Mouse (Mus musculus) lung, postnatal 36 days (tissue): ENCODE data around the gene Aup1.
A peak's percentile ranks its signal among the peaks of the same experiment; 100 is the strongest.

Experiments used
- DNase-seq: peaks from one replicate; pipeline ENCODE4 v3.0.0; 2022; ENCODE audit warnings: mixed read lengths

The Aup1 gene

DNA sequence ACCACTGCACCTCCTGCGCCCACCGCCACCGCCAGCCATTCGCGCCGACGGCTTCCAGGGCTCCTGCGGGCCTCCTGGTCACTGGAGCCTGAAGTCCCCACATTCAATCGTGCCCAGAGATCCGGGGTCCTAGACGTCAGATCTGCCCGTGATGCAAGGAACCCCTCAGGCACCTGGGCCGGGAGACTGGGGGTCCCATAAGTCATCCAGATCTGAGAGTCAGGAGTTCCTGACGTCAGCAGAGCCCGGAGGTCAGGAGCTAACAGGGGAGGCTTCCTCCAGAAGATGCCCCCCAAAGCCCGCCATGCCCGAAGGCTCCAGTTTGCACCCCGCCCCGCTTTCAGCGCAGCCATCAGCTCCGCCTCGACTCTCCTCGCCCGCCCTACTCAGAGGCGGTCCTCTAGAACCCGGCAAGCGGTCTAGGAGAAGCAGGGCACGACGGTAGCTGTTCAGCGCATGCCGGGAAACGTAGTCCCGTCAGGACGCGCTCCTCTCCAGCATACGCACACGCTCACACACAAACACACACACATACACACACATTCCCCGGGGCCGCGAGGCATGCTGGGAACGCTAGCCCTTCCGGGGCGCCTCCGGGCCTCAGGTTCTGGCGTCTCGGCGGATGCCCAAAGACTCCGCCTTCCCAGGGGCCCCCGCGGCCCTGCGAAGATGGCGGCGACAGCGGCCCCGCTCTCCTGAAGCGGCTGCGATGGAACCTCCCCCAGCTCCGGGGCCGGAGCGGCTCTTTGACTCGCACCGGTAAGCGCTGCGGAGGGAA, at the start of gene Aup1:
Gene Aup1 (plus strand): TSS at position 448 of the 778 bp plus-strand sequence.
- DNase-seq, result peak; percentile 98

DNA sequence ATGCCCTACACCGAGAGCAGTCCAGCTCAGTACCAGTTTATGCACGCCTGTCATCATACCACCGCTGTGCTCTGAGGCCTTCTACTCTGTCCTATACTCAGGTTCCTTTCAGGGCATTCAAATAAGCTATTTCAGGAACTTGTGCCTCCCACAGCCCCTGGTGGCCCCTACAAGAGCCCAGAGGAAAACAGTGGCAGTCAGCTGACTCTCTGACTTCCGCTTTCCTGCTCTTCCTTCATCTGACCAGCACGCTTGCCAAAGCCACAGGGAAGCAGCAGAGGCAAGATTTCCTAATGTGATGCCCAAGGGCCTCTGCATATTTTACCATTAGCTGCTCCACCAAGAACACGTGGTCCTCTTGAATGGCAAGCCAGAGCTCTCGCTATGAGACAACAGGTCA, 49.4 kb upstream of the Aup1 start:
- DNase-seq, result peak; percentile 81

DNA sequence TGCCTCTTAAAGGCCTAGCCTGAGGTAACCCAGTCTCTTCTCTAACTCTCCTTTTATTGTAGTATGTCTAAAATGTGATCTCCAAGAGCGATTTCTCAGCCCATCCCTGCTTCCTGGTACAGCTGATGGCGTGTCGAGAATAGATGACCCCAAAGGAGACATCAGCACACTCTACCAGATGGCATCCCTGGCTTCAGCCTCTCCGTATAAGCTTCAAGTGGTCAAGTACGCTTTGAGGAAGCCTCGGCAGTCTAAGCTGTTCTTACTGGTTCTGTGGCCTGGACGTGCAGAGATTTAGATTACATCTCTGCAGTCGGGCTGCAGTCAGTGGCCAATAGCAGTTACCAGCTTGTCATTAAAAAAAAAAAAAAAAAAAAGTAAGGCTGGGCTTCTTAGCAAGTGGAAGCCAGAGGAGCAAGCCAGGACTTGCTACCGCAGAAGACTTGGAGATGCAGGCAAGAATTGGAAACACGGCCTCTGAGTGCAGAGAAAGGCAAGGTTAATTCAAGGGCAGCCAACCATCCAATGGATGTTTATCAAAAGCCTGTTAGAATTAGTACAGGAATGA, 48.8 kb upstream of the Aup1 start:
- no peak for DNase-seq

DNA sequence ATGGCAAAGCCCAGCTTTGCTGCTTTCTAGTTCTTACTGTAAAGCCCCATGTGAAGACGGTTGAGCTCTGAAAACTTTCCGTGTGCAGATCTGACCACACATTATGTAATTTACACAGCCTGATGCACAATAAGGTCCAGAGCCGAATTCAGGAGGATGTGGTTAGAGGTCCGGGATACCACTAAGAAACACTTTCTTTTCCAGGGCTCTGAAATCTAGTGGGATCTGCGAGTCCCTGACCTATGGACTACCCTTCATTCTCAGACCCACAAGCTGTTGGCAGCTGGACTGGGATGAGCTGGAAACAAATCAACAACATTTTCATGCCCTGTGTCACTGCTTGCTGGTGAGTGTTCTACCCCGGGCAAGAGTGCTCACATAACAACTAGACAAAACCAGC, 48.2 kb upstream of the Aup1 start:
- DNase-seq, result no peak

DNA sequence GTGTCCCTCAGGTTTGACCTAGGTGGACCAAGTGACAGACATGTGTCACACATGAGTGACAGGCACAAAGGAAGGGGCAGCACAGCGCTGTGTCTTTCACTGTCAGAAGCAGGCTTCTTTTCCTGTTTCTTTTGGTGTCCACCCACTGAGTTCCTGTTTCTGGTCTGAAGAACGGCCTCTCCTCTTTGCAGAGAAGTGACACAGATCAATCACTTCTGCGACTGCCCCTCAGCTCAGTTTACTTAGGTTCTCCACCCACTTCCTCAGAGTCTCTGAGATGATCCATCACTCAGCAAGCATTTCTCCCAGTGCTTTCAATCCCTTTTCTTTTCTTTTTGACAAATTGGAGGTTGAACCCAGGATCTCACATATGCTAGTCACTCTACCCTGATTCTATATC, 45.7 kb upstream of the Aup1 start:
- peak; percentile 77 for DNase-seq

DNA sequence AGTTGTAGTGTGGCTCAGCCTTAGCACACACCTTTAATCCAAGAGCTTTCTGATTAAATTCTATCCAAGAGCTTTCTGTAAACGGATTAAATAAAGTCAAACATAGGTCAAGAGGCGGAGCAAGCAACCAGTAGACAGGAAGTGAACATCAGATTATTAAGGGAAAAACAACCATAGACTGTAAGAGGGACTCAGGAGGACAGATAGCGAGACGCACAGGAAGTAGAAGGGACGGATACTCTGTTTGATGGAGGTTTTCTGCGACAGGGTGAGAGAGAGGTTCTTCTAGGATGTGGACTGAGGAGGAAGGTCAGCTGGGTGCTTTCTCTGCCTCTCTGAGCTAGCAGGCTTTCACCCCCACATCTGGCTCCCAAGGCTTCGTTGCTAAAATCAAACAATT, 44.3 kb upstream of the Aup1 start:
- DNase-seq, result no peak

DNA sequence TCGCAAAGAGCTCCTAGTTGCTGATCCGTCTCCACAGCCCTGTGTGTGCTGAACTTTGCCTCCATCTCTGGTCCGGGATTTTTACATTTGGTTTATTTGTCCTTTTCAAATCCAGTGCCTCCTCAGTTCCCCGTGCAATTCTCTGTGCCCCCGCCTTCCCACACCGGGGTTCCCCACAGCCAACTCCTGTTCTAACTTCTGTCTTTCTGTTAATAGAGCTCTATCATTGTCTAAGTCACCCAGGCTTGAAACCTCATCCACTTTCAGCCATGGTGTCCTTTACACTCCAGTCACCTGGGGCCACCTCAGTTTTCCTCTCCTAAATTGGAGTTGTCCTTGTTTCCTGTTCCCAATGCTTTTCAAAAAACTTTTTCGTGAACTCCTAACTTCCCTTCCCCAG, 43.1 kb upstream of the Aup1 start:
- no peak for DNase-seq

DNA sequence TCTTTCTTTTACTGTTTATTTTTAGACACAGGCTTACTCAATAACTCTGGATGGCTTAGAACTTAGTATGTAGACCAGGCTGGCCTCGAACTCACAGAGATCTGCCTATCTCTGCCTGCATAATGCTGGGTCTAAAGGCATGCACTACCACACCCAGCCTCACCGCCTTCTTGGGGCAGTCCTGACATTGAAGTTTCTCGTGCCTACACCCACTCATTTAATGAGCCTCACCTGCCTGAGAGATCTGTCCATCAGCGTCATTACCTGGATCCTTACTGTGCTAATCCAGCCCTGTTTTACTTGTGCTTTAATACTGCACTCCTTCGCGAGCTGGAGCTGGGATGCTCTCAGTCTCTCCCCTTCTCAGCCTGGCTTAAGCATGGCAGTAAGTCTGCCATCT, 42.6 kb upstream of the Aup1 start:
- no peak for DNase-seq

DNA sequence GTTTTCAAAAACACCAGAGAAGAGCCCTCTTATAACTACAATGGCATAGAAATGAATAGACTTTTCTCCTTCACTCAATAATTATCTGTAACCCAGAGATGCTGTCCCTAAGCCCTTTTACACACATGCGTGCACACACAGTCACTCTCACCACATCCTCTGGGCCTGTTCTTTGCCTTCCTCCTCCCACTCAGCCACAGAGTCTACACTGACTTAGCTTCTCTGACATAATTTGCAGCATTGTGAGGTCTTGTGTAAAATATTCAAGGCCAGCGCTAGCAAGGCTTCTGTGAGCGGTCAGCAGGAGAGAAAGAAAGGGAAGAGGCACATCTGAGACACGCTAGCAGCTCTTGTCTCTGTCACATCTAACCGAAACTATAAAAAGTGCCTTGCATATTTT, 40.9 kb upstream of the Aup1 start:
- DNase-seq, result no peak

DNA sequence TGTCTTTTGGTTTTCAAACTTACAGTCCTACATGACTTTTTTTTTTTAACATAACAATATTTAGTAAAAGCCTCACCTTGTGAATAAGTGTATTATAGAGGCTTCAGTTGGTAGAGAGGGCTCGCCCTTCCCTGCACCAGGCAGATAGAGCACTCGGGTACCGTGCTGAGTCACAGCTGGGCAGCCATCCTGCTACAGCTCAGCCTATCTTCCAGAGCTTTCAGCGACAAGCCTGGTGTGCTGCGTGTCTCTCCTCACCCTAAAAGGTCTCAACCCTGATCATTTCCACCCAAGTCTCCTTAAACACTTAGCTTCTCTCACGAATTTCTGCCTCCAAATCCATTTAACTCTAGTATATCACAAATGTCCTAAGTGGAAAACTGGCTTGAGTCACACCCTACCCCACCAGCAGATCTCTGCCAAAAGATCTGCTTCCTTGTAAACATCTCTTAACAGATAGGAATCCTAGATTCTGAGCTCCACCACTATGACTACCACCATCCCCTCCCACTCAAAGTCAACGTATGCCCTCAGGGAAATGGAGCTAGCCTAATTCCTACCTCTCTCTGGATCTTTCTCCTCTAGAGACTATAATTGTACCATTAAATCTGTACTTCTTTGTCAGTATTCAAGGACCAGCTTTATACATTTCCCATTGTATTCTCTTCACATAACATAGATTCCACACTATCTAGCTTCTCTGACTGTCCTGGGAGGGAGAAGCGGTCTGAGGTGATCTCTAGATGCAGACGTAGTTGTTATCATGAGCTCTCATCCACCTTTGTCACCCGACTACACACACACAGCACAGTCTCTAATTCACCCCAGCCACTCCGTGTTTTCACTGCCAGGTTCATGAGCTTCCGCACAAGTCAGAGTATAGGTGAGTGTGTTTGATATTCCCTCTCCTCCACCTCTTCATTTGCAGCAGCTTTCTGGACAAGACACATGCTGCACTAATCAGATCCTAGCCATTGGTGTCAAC, 39.5 kb upstream of the Aup1 start:
- DNase-seq, result no peak

DNA sequence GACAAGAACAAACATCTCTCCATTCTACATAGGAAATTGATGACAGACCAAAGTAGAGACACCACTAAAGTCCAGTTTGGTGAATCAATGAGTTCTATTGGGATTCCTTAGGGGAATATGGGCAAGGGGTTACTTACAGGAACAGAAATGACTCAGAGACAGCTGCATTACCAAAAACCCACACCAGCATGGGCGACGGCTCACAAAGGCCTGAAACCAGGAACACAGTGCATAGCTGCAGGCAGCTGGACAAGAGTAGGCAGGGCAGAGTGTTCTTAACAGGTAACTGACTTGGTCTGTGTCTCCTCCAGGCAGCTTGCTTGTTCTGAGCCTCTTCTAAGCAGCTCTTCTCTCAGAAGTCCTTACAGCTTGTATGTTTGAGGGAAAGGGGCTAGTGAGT, 38.6 kb upstream of the Aup1 start:
- DNase-seq, result no peak

DNA sequence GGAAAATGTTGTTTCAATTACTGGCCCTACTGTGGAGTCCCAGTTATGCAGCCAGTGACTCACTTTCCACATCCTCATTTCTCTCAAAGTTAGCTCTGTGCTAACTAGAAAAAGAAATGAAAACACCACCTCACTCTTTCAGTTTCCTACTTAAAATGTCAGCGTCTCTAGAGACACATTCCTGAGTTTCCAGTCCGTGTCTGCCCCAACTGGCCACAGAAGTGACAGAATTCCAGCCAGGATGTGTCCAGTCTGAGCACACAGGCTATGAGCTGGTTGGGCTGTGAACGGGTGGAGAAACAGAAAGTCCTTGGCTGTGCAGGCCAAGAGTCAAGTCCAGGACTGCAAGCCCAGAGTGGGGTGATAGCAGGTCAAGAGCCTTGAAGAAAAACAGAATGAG, 37.1 kb upstream of the Aup1 start:
- peak; percentile 55 for DNase-seq

DNA sequence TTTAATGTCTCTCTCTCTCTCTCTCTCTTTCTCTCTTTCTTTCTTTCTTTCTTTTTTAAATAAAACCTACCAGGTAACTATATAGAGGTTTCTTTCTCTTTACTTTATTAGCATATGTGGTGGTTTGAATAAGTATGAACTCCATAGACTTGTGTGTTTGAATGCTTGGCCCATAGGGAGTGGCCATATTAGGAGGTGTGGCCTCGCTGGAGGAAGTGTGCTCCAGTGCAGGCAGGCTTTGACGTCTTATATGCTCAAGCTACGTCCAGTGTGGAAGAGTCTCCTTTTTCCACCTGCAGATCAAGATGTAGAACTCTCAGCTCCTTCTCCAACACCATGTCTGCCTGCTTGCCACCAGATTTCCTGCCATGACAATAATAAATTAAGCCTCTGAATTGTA, 35.3 kb upstream of the Aup1 start:
- DNase-seq, result no peak

DNA sequence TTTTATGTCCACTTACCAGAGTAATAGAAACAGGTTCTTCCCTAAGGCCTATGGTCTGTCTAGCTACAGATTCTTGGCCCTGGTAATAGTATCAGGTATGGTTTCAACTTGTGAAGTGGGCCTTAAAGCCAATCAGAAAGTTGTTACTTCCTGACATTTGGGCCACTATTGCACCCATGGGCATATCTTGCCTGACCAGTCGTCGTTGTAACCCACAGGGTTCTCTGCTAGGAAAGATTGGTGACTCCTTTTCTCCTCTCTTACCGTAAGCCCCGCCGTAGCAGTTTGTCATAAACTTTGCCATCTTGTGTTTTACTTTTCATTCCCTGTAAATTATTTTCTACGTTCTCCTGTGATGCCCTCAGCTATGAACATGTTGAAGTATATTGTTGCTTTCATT, 34.2 kb upstream of the Aup1 start:
- no peak for DNase-seq

DNA sequence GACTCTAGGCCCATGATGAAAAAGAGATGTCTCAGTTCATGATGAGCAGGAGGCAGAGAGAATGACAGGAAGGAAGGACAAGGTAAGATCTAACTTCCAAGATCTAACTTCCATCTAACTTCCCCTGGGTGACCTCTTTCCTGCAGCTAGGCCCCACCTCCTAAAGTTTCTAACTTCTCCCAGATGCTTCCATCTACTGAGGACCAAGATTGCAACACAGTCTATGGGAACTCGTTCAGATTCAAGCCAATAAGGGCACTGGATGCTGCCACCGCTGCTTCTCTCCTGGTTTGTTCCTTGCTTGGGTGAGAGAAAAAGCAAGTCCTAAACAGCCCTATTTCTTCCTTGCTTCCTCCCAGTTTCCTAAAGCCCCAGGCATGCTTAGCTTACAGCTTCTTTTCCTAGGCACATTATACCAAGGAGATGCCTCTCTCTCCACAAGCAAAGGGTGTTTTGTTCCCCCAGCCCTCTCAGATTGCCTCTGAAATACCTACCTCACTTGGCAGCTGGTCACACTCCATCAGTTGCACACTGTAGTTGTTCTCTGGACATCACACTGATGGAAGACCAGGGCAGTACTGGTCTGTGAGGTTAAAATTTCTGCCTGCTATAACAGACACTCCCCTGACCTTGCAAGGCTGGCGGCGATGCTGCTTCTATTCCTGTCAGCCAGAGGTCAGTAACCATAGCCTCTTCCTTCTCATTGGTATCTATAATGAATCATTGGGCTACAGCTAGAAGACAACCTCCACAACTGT, 33.3 kb upstream of the Aup1 start:
- no peak for DNase-seq

DNA sequence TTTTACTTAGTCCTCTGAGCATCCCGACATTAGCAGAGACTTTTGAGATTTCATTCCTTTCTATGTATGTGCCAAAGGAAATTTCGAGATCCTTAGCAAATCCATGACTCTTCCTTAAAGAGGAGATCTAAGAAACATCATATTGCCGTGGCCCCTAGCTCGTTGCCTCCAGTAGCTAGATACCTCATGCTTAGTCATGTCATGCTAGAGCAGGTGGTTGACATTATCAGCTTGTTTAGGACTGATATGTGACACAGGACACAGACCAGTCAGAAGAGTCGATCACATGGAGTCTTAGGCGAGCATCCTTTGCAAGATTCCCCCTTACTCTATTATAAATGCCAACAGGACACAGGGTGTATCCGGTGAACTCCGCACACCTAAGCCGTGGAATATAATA, 31.3 kb upstream of the Aup1 start:
- DNase-seq, result no peak

DNA sequence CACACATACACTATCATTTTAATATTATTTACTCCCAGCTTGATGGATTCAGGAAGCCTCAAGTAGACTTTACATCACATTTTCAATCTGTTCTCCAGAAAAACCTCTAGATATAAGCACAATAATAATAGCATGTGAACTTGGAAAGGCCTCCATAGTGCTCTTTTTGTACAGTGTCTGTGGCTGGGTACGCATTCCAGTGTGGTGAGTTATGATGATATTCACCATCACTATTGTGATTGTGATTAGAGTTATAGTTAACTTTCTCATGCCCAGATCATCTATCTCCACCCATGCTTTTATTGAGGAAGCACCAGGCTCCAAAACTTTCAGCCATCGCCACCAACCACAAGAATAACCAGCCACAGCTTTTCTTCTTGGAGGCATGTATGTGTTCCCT, 30.5 kb upstream of the Aup1 start:
- no peak for DNase-seq

DNA sequence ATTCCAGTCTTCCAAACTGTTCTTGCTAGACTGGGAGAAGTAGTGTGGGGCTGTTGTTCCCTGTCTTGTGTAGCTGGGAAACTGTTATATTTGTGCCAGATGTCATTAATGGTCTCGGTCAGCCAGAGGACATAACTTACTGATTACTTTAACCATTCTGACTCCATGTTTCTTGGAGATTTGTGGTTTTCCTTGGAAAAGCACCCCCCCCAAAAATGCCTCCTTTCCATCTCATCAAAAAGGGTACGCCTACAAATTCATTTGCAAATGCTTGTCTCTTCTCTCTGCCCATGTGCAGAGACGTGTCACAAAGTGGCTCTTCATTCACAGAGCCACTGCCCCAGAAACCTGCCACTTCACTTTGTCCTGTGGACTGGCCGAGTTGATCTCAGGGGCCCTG, 29.9 kb upstream of the Aup1 start:
- no peak for DNase-seq

DNA sequence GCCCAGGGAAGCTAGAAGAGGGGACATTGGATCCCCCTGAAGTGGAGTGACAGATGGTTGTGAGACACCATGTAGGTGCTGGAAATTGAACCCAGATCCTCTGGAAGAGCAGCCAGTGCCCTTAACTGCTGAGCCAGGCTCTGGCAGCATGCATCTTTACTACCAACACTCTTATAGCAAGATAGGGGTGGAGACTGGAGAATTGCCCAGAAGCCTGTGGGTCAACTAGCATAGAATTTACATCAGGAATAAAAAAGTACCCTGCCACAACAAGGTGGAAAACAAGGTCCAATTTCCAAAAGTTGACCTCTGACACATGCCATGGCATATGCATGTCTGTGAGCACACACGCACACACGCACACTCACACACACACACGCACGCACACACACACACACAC, 29.1 kb upstream of the Aup1 start:
- no peak for DNase-seq

DNA sequence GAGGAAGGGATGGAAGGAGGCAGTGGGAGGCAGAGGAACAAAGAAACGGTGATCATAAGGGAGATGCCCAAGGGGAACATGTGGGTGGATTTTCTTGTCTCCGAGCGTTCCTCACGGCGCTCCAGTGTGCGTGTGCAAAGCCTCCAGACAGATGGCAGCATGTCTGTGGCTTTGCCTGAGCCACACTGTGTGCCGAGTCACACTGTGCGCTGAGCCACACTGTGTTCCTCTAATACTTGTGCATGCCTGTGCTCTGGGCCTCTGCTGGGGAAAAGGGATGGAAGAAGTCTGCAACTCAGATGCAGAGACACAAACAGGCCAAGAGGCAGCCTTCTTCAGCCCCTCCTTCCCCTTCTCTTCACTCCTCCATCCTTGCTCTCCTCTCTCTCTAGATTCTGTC, 27.0 kb upstream of the Aup1 start:
- DNase-seq, result no peak

DNA sequence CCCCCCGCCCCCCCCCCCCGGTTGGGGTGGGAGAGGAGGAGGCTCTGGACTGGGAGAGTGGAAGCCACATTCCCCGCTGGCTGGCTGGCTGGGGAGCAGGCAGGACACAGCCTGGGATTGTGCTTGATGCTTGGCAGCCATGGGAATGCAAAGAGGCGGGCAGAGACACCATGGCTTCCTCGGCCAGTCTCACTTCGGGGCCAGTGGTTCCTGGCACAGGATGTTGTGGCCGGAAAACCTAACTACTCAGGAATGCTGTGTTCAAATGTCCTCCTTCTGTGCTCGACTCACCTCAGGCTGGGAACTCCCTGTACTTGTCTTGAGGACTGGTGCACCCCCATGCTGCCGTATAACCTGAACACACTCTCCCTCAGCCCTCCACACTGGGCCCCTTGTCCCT, 26.6 kb upstream of the Aup1 start:
- no peak for DNase-seq

DNA sequence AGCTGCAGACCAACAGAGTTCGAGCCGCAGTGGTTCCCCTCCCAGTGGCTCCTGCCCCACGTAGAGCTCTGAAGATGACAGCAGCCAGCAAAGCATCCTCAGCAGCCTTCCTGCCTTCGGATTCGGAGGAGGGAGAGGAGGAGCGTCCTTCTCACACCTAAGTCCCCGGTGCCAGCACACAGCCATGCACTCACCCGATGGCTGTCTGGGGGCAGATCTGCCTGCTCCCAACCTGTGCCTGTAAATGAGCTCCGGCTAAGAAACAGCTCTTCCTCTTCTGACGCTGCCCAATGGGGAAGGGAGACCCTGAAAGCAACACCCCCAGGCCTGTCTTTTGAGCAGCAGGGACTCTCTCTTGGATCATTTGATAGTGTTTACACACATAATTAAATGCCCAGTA, 24.5 kb upstream of the Aup1 start:
- no peak for DNase-seq

DNA sequence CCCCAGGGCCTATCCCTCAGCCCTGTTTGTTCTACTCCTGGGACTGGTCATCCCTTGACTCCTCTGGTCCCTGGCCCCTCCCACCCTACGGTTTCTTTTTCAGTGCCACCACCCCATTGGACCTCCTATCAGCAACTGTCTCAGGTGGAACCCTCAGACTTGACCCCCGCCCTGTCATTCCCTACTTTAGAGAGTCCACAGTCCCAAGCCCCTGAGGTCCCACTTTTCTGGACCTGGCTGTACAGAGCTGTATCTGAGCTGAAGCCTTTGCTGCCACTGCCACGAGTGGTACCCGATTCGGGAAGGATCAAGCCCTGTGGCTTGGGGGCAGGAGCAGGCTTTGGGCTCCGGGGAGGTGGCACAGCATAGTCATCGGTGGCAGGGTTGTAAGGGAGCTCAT, 23.2 kb upstream of the Aup1 start:
- no peak for DNase-seq
